In the genomic region with DNA sequence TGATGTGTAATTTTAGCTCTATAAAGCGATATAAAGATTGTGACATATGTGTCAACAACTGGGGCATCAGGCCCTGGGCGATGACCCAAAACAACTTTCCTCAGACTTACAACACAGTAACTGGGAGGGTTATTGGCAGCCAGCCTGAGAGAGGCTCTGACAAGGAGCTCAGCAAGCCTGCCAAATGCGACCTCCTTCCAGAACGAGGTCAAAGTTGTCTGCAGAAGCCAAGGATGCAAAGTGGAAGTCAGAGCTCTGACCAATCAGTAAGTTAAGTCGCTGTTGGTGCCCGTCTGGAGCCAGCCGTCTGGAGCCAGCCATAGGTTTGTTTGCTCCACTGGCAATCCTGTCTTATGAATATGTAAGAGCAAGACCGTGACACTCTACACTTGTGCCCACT, we compare ENCODE assay signal across 8 mouse cellular contexts.
DNase-seq lines count a peak whose midpoint lies in the region; ATAC-seq lines count a peak whose summit lies in the region.

No protein-coding gene starts in this region.

- H3K4me1 ChIP-seq in midbrain, embryonic 14.5 days (ENCODE audit: control insufficient read depth, insufficient read depth, low read length), result no peaks in the 10 kb centered on the region
- no peaks in the 10 kb centered on the region for H3K4me1 ChIP-seq in midbrain, embryonic 11.5 days (ENCODE audit: control insufficient read depth, insufficient read depth, low read length)
- peaks cover 18% of the 10 kb centered on the region for H3K4me1 ChIP-seq in heart, embryonic 16.5 days (ENCODE audit: control insufficient read depth, insufficient read depth, low read length)
- H3K4me1 ChIP-seq in limb, embryonic 15.5 days, result peaks cover 11% of the 10 kb centered on the region; the same call in 1 of the 2 replicates

- H3K27me3 ChIP-seq in midbrain, embryonic 14.5 days (ENCODE audit: control insufficient read depth, insufficient read depth, low read length), result no peaks in the 10 kb centered on the region
- no peaks in the 10 kb centered on the region for H3K27me3 ChIP-seq in midbrain, embryonic 11.5 days (ENCODE audit: control insufficient read depth, insufficient read depth, low read length)
- H3K27me3 ChIP-seq in heart, embryonic 16.5 days (ENCODE audit: control insufficient read depth, insufficient read depth, low read length), result no peaks in the 10 kb centered on the region
- no peaks in the 10 kb centered on the region for H3K27me3 ChIP-seq in limb, embryonic 15.5 days

- H3K4me2 ChIP-seq in midbrain, embryonic 14.5 days (ENCODE audit: low read length), result no peak overlapping the region
- H3K4me2 ChIP-seq in midbrain, embryonic 11.5 days, result no peak overlapping the region
- peak overlapping the region; percentile 34 for H3K4me2 ChIP-seq in heart, embryonic 16.5 days (ENCODE audit: low read depth, low read length)
- H3K4me2 ChIP-seq in limb, embryonic 15.5 days, result no peak overlapping the region

- no peak overlapping the region for H3K4me3 ChIP-seq in midbrain, embryonic 14.5 days (replicated peaks; ENCODE audit: low read depth, low read length)
- H3K4me3 ChIP-seq in midbrain, embryonic 11.5 days (ENCODE audit: low read depth, low read length), result no peak overlapping the region
- no peak overlapping the region for H3K4me3 ChIP-seq in heart, embryonic 16.5 days (ENCODE audit: low read length)
- no peak overlapping the region for H3K4me3 ChIP-seq in limb, embryonic 15.5 days

- no peak overlapping the region for H3K9ac ChIP-seq in midbrain, embryonic 14.5 days (replicated peaks; ENCODE audit: low read length)
- H3K9ac ChIP-seq in midbrain, embryonic 11.5 days (ENCODE audit: low read length), result no peak overlapping the region
- no peak overlapping the region for H3K9ac ChIP-seq in heart, embryonic 16.5 days (ENCODE audit: low read length)
- H3K9ac ChIP-seq in limb, embryonic 15.5 days, result no peak overlapping the region

- H3K9me3 ChIP-seq in midbrain, embryonic 14.5 days (ENCODE audit: control insufficient read depth, low read length), result no peaks in the 10 kb centered on the region
- H3K9me3 ChIP-seq in midbrain, embryonic 11.5 days (ENCODE audit: control insufficient read depth, low read length), result no peaks in the 10 kb centered on the region
- no peaks in the 10 kb centered on the region for H3K9me3 ChIP-seq in heart, embryonic 16.5 days (replicated peaks; ENCODE audit: control insufficient read depth, low read length)
- H3K9me3 ChIP-seq in limb, embryonic 15.5 days, result no peaks in the 10 kb centered on the region

- ATAC-seq in midbrain, embryonic 14.5 days (ENCODE audit: low FRiP score, low TSS enrichment), result no peak
- ATAC-seq in midbrain, embryonic 11.5 days (ENCODE audit: low FRiP score), result no peak
- peak; percentile 87 for ATAC-seq in heart, embryonic 16.5 days (replicated peaks; ENCODE audit: extremely low read depth, insufficient read depth, low FRiP score)
- ATAC-seq in limb, embryonic 15.5 days (ENCODE audit: insufficient number of reproducible peaks, low FRiP score, low TSS enrichment, low read depth), result no peak

- DNase-seq in midbrain, embryonic 14.5 days, result peak; percentile 59
- no peak for DNase-seq in midbrain, embryonic 11.5 days (ENCODE audit: low spot score, missing footprints)
- DNase-seq in cerebellum, adult 9-10 months, result peak; percentile 28
- DNase-seq in testis, postnatal 14 days (ENCODE audit: low spot score), result peak; percentile 72
- no peak for DNase-seq in thymus, postnatal 4 days
- no peak for DNase-seq in layer of hippocampus, adult 11-12 months (ENCODE audit: low spot score)

- 47% methylated on average over 8 of the region's 8 CpGs for WGBS in midbrain, embryonic 14.5 days
- WGBS in midbrain, embryonic 11.5 days, result 58% methylated on average over 8 of the region's 8 CpGs
- 28% methylated on average over 8 of the region's 8 CpGs for WGBS in heart, embryonic 16.5 days
- 50% methylated on average over 8 of the region's 8 CpGs for WGBS in limb, embryonic 15.5 days

- H3K36me3 ChIP-seq in midbrain, embryonic 14.5 days (ENCODE audit: control insufficient read depth, insufficient read depth, low read length), result no peaks in the 10 kb centered on the region
- no peaks in the 10 kb centered on the region for H3K36me3 ChIP-seq in midbrain, embryonic 11.5 days (ENCODE audit: control insufficient read depth, insufficient read depth, low read length)
- no peaks in the 10 kb centered on the region for H3K36me3 ChIP-seq in heart, embryonic 16.5 days (ENCODE audit: control insufficient read depth, insufficient read depth)
- no peaks in the 10 kb centered on the region for H3K36me3 ChIP-seq in limb, embryonic 15.5 days

- H3K27ac ChIP-seq in midbrain, embryonic 14.5 days (replicated peaks; ENCODE audit: low read depth, low read length), result no peak overlapping the region
- no peak overlapping the region for H3K27ac ChIP-seq in midbrain, embryonic 11.5 days (ENCODE audit: low read depth, low read length)
- peak overlapping the region; percentile 80 for H3K27ac ChIP-seq in heart, embryonic 16.5 days (ENCODE audit: low read length)
- peak overlapping the region; percentile 17; the same call in 1 of the 2 replicates for H3K27ac ChIP-seq in limb, embryonic 15.5 days

Comparison
In these comparisons a context has a peak if more than half of its experiments do, and no peak if none do; other contexts are left out.
1. DNase-seq: peak in midbrain, embryonic 14.5 days (single experiment), cerebellum, adult 9-10 months (single experiment) and testis, postnatal 14 days (single experiment); none in midbrain, embryonic 11.5 days (single experiment), thymus, postnatal 4 days (single experiment) and layer of hippocampus, adult 11-12 months (single experiment).
2. H3K27ac ChIP-seq: peak in heart, embryonic 16.5 days (single experiment) and limb, embryonic 15.5 days (single experiment); none in midbrain, embryonic 14.5 days (single experiment) and midbrain, embryonic 11.5 days (single experiment).